ENCODE assay signal across 15 mouse cellular contexts in genomic region chr10:79739234-79739633, GRCm38 (mm10). TPM values are rescaled to one million over a fixed set of nuclear protein-coding genes. Genes with fewer than 3 reads are reported as not detected.
"Had no signal": no experiment of that assay in that cellular context is flagged by ENCODE, and none has a peak within 500 bp of the region (broad histone marks: within the 10 kb centered on the region; RNA-seq: fewer than 3 reads in every experiment).

No protein-coding gene starts in this region.

- H3K9me3 ChIP-seq: liver, embryonic 15.5 days had no signal

- H3K27me3 ChIP-seq: kidney, embryonic 15.5 days; liver, embryonic 15.5 days; megakaryocyte, embryonic 14.5 days had no signal

- H3K4me2 ChIP-seq: kidney, embryonic 15.5 days; liver, embryonic 11.5 days; liver, embryonic 15.5 days; midbrain, embryonic 12.5 days had no signal

- H3K4me3 ChIP-seq: kidney, embryonic 15.5 days; liver, embryonic 15.5 days; midbrain, embryonic 12.5 days had no signal

- H3K27ac ChIP-seq: kidney, embryonic 15.5 days; liver, embryonic 15.5 days; midbrain, embryonic 12.5 days had no signal

- DNase-seq: kidney, postnatal 14 days; left cerebral cortex, postnatal 4 days; lung, adult 2 months; lung, postnatal 36 days; right cerebral cortex, adult 18-20 months; right cerebral cortex, postnatal 25 days; thymus, postnatal 4 days had no signal

RNA-seq across cellular contexts. Expression of gene Fgf22, which starts 15.6 kb away (rescaled TPM):
- polyA plus RNA-seq: large intestine, adult 2 months; liver, embryonic 11.5 days; liver, embryonic 15.5 days; small intestine, adult 2 months had no signal

RNA-seq across cellular contexts. Expression of gene Hcn2, which starts 22.8 kb away (rescaled TPM):
- polyA plus RNA-seq: liver, embryonic 11.5 days; stomach, embryonic 16.5 days had no signal
